Mouse (Mus musculus): ENCODE measurements at regions not wholly inside any gene's neighbourhood (a gene's known extent, or its start where the extent isn't known, plus 50 kb on each side); places are given as distances from the start of the nearest gene placed in this dataset.
A peak's percentile ranks its signal among the peaks of the same experiment; 100 is the strongest.

DNA sequence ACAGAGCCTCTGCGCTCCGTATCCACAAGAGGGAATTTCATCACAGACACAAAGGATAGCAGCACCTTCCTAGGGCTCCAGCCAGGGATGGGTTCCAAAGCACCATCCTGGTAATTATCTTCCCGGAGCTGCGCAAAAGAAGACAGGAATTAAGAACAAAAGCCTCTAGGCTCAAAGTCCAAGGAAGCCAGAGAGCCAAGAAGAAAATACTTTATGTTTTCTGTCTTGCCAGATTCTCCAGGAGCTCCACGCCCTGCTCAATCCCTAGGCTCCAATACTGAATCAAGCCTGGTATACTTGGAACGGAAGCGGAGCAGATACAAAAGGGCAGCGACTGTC lies 54.4 kb downstream of the Irf2bpl start:
- Histone ChIP-seq H3K27ac (ENCODE audit: low read depth, low read length) (no peak overlapping the region), H3K9me3 (ENCODE audit: control insufficient read depth, low read length) (no peaks in the 10 kb centered on the region), H3K27me3 (ENCODE audit: control insufficient read depth, insufficient read depth, low read length) (no peaks in the 10 kb centered on the region; the same call in 1 of the 2 replicates), H3K36me3 (ENCODE audit: control insufficient read depth, insufficient read depth, low read length) (no peaks in the 10 kb centered on the region), H3K4me3 (ENCODE audit: low read depth, low read length) (no peak overlapping the region), H3K4me1 (replicated peaks; ENCODE audit: control insufficient read depth, insufficient read depth, low read length) (peaks cover 28% of the 10 kb centered on the region), H3K4me2 (ENCODE audit: low read depth, low read length, severe bottlenecking) (no peak overlapping the region), H3K9ac (ENCODE audit: low read length) (no peak overlapping the region)
- ATAC-seq (replicated peaks; ENCODE audit: low FRiP score) (no peak), DNase-seq (ENCODE audit: low spot score) (no peak)
- 52% methylated on average over 8 of the region's 8 CpGs for WGBS

GRCm38 (mm10) chr12:86829581-86830246 lies 54.9 kb downstream of the Irf2bpl start:
- Histone ChIP-seq H3K27ac (ENCODE audit: low read depth, low read length) (no peak overlapping the region), H3K27me3 (ENCODE audit: control insufficient read depth, insufficient read depth, low read length) (no peaks in the 10 kb centered on the region; the same call in 1 of the 2 replicates), H3K9me3 (ENCODE audit: control insufficient read depth, low read length) (no peaks in the 10 kb centered on the region), H3K4me2 (ENCODE audit: low read depth, low read length, severe bottlenecking) (no peak overlapping the region), H3K4me3 (ENCODE audit: low read depth, low read length) (no peak overlapping the region), H3K36me3 (ENCODE audit: control insufficient read depth, insufficient read depth, low read length) (no peaks in the 10 kb centered on the region), H3K9ac (ENCODE audit: low read length) (no peak overlapping the region), H3K4me1 (replicated peaks; ENCODE audit: control insufficient read depth, insufficient read depth, low read length) (peaks cover 33% of the 10 kb centered on the region)
- DNase-seq (ENCODE audit: low spot score): no peak
- 61% methylated on average over 16 of the region's 16 CpGs for WGBS
- no peak for ATAC-seq (replicated peaks; ENCODE audit: low FRiP score)

DNA sequence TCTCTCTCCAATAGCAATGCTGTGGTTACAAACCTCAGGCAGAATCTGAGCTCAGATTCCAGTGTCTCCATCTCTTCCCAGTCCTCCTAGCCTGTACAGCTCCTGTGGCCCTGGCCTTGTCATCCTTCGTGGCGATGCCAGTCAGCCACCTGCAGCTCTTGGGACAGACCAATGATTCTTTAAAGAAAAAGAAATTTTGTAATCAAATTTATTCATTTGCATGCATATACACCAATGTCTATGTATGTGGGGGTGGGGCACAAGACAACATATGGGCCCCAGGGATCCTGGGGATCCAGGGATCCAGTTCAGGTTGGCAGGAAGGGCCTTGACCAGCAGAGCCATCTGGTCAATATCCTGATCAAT lies 57.4 kb downstream of the Irf2bpl start:
- H3K27ac ChIP-seq (ENCODE audit: low read depth, low read length): no peak overlapping the region
- ATAC-seq (replicated peaks; ENCODE audit: low FRiP score): no peak
- H3K36me3 ChIP-seq (ENCODE audit: control insufficient read depth, insufficient read depth, low read length): no peaks in the 10 kb centered on the region
- no peak overlapping the region for H3K4me3 ChIP-seq (ENCODE audit: low read depth, low read length)
- H3K27me3 ChIP-seq (ENCODE audit: control insufficient read depth, insufficient read depth, low read length): no peaks in the 10 kb centered on the region
- H3K4me2 ChIP-seq (ENCODE audit: low read depth, low read length, severe bottlenecking): no peak overlapping the region
- no peak overlapping the region for H3K9ac ChIP-seq (ENCODE audit: low read length)
- H3K4me1 ChIP-seq (replicated peaks; ENCODE audit: control insufficient read depth, insufficient read depth, low read length): peaks cover 30% of the 10 kb centered on the region
- DNase-seq (ENCODE audit: low spot score): no peak
- H3K9me3 ChIP-seq (ENCODE audit: control insufficient read depth, low read length): no peaks in the 10 kb centered on the region
- WGBS: 97% methylated on average over 2 of the region's 2 CpGs

DNA sequence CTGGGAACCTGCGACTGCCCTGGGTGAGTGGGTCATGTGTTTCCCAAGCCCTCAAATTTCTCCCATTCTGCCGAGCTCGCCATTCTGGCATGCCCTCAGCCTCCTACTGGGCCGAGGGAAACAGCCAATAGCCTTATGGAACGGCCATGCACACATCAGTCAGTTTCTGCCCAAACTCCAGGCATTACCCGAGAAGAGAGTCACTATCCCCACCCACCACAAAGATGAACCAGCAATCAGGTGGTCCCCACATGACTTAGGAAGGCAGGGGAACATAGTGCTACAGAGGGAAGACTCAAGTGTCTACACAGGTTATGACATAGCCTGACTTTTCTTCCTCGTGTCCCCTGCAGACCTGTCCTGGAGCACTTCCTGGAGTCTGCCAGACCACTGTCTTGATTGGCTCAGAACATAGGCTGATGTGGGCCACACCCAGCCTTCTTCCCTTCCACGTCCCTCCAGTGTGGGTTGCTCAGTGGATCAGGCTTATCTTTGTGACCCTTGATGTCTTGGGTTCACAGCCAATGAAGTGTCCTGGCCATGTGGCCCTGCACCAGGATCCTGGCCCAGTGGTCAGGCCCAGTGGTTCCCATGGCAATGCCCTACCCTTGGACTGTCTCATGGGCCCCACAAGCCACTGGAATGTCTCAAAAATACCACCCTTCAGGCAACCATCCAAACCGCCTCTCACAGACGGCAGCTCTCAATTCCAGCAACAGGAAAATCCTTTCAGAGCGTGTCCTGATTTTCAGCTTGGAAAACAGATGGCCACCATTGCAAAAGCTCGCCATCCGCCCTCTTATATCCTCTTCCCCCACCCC lies 58.0 kb downstream of the Irf2bpl start:
- WGBS: 64% methylated on average over 13 of the region's 13 CpGs
- Histone ChIP-seq H3K27me3 (ENCODE audit: control insufficient read depth, insufficient read depth, low read length) (no peaks in the 10 kb centered on the region), H3K4me1 (replicated peaks; ENCODE audit: control insufficient read depth, insufficient read depth, low read length) (peaks cover 26% of the 10 kb centered on the region), H3K9ac (ENCODE audit: low read length) (no peak overlapping the region), H3K4me3 (ENCODE audit: low read depth, low read length) (no peak overlapping the region), H3K9me3 (ENCODE audit: control insufficient read depth, low read length) (no peaks in the 10 kb centered on the region), H3K4me2 (ENCODE audit: low read depth, low read length, severe bottlenecking) (no peak overlapping the region), H3K27ac (ENCODE audit: low read depth, low read length) (no peak overlapping the region; the same call in 1 of the 2 replicates), H3K36me3 (ENCODE audit: control insufficient read depth, insufficient read depth, low read length) (no peaks in the 10 kb centered on the region)
- ATAC-seq (replicated peaks; ENCODE audit: low FRiP score) (no peak), DNase-seq (ENCODE audit: low spot score) (no peak)

- Histone ChIP-seq H3K4me3 (ENCODE audit: low read depth, low read length) (no peak overlapping the region), H3K36me3 (ENCODE audit: control insufficient read depth, insufficient read depth, low read length) (no peaks in the 10 kb centered on the region), H3K9me3 (ENCODE audit: control insufficient read depth, low read length) (no peaks in the 10 kb centered on the region), H3K27me3 (ENCODE audit: control insufficient read depth, insufficient read depth, low read length) (no peaks in the 10 kb centered on the region), H3K9ac (ENCODE audit: low read length) (no peak overlapping the region), H3K4me2 (ENCODE audit: low read depth, low read length, severe bottlenecking) (no peak overlapping the region), H3K4me1 (replicated peaks; ENCODE audit: control insufficient read depth, insufficient read depth, low read length) (peaks cover 31% of the 10 kb centered on the region), H3K27ac (ENCODE audit: low read depth, low read length) (peak overlapping the region; percentile 95)
- 49% methylated on average over 6 of the region's 6 CpGs for WGBS
- no peak for DNase-seq (ENCODE audit: low spot score)
- no peak for ATAC-seq (replicated peaks; ENCODE audit: low FRiP score)
Observed at GRCm38 (mm10) chr12:86825584-86826419, 58.8 kb downstream of the Irf2bpl start.

DNA sequence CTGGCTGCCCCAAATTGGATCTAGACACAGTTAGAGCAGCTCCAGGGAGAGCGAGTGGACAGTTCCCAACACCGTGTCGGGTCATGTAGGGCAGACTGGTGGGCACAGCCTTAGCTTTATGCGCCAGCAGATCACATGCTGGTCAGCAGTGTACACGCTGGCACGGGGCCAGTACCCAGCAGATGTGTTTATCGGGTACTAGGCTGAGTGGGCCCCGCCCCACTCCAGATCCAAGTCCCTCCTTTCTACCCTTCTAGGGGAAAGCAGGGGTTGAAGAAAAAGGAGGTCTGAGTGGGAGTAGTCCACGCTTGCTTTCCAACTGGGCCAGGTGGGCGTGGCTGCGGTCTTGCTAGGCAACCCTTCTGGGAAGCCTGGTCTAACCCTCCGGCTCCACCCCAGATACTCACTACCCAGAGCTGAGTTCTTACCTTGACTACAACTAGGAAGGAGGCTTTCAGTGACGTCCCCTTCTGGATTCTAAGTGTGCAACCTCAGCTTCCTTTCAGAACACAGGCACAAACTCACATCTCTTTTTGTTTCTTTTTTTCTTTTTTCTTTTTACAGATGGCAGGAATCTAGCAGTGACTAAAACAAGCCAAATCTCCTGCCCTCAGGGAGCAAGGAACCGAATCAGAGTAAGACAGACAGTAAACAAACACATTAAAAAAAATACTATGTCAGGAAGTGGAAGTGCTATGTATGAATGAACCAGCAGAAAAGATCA lies 59.6 kb downstream of the Irf2bpl start:
- peaks cover 26% of the 10 kb centered on the region for H3K4me1 ChIP-seq (replicated peaks; ENCODE audit: control insufficient read depth, insufficient read depth, low read length)

GRCm38 (mm10) chr12:86823855-86824589 lies 60.6 kb downstream of the Irf2bpl start:
- peak; percentile 98 for DNase-seq (ENCODE audit: low spot score)
- Histone ChIP-seq H3K27ac (ENCODE audit: low read depth, low read length) (peak overlapping the region; percentile 95), H3K4me3 (ENCODE audit: low read depth, low read length) (no peak overlapping the region), H3K4me2 (ENCODE audit: low read depth, low read length, severe bottlenecking) (peak overlapping the region; percentile 37), H3K9ac (ENCODE audit: low read length) (peak overlapping the region; percentile 45), H3K36me3 (ENCODE audit: control insufficient read depth, insufficient read depth, low read length) (no peaks in the 10 kb centered on the region), H3K4me1 (replicated peaks; ENCODE audit: control insufficient read depth, insufficient read depth, low read length) (peaks cover 24% of the 10 kb centered on the region), H3K27me3 (ENCODE audit: control insufficient read depth, insufficient read depth, low read length) (no peaks in the 10 kb centered on the region), H3K9me3 (ENCODE audit: control insufficient read depth, low read length) (no peaks in the 10 kb centered on the region)
- peak; percentile 92 for ATAC-seq (replicated peaks; ENCODE audit: low FRiP score)
- WGBS: under 1% methylated on average over 29 of the region's 29 CpGs

More for the DNA sequence above, 59.6 kb downstream of the Irf2bpl start:
- Histone ChIP-seq H3K9ac (ENCODE audit: low read length) (peak overlapping the region; percentile 45), H3K9me3 (ENCODE audit: control insufficient read depth, low read length) (no peaks in the 10 kb centered on the region), H3K27me3 (ENCODE audit: control insufficient read depth, insufficient read depth, low read length) (no peaks in the 10 kb centered on the region), H3K36me3 (ENCODE audit: control insufficient read depth, insufficient read depth, low read length) (no peaks in the 10 kb centered on the region), H3K27ac (ENCODE audit: low read depth, low read length) (peak overlapping the region; percentile 95), H3K4me3 (ENCODE audit: low read depth, low read length) (no peak overlapping the region; the same call in 1 of the 2 replicates), H3K4me2 (ENCODE audit: low read depth, low read length, severe bottlenecking) (peak overlapping the region; percentile 37)
- 5% methylated on average over 14 of the region's 14 CpGs for WGBS
- ATAC-seq (replicated peaks; ENCODE audit: low FRiP score): peak; percentile 62
- DNase-seq (ENCODE audit: low spot score): peak; percentile 86
